Mouse (Mus musculus) urinary bladder, adult 2 months (tissue): ENCODE results near the gene Trim50. TPM values are rescaled to one million over a fixed set of nuclear protein-coding genes. Genes with fewer than 3 reads are reported as not detected.
"Not testable (repeated sequence)": the region's sequence is repeated elsewhere in the genome, so short reads cannot be mapped to it uniquely, and the experiment has no call there.

Experiments
- DNase-seq: peaks from one replicate; pipeline ENCODE4 v3.0.0; 2022; ENCODE audit warnings: low spot score
- polyA plus RNA-seq: library from polyadenylated mRNA; depleted of rRNA; stranded (reverse); fragments of >200 nt; gene quantifications from 2 replicates; pipeline ENCODE4 v1.2.3, GENCODE M21; 2012; rRNA removed

Trim50 gene
- not detected in 2 replicates for polyA plus RNA-seq

DNA sequence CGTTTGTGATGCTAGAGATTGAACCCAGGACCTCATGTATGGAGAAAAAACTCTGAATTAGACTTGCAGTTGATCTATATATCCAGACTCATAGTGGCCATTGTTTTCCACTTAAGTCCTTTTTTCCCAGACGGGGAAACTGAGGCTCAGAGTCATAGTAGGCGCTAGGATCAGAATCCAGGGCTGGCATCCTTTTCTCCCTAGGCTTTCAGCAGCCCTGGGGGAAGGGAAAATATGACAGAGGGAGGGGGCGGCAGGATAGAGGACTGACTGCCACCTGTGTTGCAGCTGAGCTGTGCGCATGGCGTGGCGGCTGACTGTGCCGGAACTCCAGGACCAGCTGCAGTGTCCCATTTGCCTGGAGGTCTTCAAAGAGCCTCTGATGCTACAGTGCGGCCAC, at the start of gene Trim50:
Gene Trim50, plus strand, starts transcription at position 301 of the 400 bp plus-strand sequence.
- DNase-seq: no peak

- no peak for DNase-seq
Measured at GRCm38 (mm10) chr5:135306321-135306965, 46.7 kb upstream of the Trim50 start.

- no peak for DNase-seq
Measured at GRCm38 (mm10) chr5:135316177-135316576, 36.9 kb upstream of the Trim50 start.

DNA sequence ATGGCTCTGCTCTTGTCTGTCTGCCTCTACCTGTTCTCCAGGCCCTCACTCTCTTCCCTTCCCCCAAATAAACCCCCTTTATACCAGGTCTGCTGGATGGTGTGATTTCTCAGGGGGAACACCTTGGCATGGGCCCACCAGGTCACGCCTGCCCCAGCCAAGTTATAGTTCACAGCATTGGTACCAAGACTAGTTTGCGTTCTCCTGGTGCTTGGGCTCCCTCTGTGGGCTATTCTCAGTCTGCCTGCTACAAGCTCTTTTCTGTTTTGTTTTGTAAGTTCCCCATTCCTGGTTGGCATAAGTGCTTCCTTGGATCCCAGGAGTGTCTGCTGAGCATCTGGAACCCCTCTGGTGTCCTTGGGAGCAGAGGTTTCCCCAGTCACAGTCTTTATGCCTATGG, 33.2 kb upstream of the Trim50 start:
- DNase-seq: no peak

DNA sequence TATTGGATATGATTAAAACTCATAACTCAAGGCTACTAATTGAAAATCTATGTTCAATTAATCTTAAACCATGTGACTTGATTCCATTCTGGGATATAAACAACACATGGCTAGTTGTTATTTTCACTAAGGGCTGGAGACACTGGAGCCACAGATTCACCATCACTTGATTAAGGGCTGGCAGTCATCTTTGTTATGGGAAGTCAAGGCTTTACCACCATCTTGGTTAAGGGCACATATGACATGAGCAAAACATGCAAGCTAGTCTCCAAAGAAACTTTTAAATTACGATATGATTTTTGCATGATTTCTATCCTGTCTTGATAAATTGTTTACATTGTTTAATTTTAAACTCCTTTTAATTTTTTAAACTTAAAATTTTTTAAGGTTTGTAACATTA, 30.9 kb upstream of the Trim50 start:
- DNase-seq: no peak

DNA sequence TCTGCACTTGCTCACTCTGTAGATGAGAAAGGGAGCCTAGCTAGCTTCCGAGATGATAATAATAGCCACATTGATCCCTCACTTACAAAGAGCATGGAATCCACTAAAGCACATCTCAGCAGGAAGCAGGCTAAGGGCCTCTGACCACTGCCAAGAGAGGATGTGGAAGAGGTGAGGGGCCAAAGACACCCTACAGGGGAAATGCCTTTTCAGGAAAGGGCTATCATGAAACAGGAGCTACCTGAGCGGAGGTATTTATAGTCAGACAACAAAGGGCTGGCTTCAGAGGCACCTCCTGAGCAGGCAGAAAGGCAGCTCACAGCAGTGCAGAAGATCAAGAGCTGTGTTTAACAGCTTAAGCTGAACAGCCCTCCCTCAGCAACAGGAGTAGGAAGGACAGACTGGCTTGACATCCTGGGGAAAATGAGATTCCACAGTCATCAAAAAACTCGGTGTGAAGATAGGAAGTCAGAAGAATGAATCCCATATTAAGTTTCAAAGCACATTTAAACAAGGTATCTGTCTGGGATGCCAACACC, 26.9 kb upstream of the Trim50 start:
- DNase-seq: no peak

GRCm38 (mm10) chr5:135329471-135329870, 23.6 kb upstream of the Trim50 start:
- no peak for DNase-seq

DNA sequence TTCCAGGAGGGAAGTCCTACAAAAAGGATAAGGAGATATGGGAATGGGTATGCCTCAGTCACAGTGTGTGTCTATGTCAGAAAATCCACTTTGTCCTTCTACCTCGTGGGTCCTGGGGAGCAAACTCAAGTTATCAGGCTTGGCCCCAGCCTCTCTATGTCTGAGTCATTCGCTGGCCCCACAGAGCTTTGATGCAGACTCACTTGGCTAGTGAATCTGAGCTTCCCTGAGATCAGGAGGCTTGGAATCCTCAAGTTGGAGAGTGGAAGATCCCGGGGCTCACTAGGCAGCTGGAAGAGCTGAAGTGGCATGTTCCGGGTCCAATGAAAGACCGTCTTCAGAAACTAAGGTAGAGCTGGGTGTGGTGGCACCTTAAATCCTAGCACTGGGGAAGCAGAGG, 22.9 kb upstream of the Trim50 start:
- no peak for DNase-seq

DNA sequence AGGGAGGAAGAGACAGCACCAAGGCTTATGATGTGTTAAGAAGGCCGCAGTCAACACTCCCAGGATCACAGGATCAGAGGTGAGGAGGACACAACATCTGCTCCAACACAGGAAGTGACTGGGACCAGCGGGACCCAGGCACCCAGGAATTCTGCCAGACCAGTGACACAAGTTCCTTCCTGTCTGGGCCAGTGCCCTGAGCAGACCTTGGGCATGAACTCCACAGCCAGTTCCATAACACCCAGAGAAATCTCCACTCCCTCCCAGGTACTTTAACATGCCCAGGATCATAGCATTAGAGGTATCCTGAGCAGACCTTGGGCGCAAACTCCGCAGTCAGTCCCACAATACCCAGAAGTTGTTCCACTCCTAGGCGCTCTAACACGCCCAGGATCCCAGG, 21.9 kb upstream of the Trim50 start:
- DNase-seq: no peak

- DNase-seq: no peak
Measured at GRCm38 (mm10) chr5:135337575-135337974, 15.5 kb upstream of the Trim50 start.

GRCm38 (mm10) chr5:135345989-135346388, 7.1 kb upstream of the Trim50 start:
- no peak for DNase-seq

- no peak for DNase-seq
Measured at GRCm38 (mm10) chr5:135346430-135346829, 6.7 kb upstream of the Trim50 start.

GRCm38 (mm10) chr5:135347511-135348011, 5.5 kb upstream of the Trim50 start:
- DNase-seq: no peak

DNA sequence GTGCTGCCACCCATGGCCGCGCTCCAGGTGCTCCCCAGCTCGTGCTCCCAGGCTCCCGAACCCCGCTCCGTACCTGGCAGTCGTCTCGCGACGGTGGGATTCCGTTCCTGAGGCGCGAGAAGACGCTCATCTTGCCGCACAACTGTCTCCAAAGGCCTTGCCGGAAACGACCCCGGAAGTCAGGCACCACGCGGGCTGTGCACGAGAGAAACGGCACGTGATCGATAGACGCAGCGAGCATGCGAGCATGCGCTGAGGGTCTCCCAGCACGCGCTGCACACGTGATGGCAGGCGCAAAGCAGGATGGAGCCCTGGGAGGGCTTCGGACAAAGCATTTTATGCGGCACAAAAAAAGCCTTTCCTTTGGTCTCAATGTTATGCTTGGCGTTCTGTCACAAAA, 3.2 kb upstream of the Trim50 start, which contains the start of gene Fkbp6:
Gene Fkbp6, minus strand, starts transcription at position 183 of the 400 bp plus-strand sequence.
- DNase-seq: no peak

DNA sequence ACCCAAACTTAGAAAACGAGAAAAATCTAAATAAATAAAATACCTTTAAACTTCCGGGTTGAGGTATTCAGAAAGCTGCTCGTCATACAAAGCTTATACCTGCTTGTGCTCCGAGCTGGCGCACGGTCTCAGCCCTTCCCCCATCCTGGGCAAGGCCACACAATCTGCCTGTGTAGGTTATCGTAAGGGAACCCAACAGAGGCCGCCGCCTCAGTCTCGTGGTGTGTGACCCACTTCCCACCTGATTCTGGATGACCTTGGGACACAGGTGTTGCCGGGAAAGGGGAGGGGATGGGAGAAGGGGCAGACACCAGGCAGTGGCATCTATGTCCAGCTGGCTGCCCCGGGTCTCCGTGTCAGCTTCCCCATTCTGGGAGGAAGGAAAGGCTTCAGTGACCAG, 1.5 kb upstream of the Trim50 start:
- DNase-seq: no peak

DNA sequence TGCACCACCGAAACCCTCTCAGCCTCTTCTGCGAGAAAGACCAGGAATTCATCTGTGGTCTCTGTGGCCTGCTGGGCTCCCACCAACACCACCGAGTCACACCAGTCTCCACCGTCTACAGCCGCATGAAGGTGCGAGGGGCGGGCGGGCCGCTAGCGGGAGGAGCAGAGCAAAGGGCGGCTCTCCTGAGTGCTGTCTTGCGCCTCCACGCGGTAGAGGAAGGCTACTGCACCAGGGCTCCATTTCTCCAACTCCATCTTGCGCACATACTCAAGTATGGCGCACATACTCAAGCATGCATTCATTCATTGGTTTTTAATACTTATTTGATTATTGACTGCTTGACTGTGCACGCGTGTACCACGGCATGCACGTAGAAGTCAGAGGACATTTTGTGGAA, 469 bp downstream of the Trim50 start:
- no peak for DNase-seq

DNA sequence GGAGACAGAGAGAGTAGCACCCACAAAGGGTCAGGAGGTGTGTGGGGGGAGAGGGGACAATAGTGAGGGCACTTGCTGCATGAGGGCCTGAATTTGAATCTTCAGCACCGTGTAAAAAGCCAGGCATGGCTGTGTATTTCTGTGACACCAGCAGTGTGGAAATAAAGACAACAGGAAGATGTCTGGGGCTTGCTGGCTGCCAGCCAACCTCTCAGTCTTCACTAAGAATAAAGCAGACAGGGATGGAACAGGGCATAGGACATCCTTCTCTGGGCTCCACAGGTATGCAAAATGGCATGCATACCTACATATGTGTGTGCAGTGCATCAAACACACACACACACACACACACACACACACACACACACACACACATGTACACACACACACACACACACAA, 3.0 kb downstream of the Trim50 start:
- no peak for DNase-seq

DNA sequence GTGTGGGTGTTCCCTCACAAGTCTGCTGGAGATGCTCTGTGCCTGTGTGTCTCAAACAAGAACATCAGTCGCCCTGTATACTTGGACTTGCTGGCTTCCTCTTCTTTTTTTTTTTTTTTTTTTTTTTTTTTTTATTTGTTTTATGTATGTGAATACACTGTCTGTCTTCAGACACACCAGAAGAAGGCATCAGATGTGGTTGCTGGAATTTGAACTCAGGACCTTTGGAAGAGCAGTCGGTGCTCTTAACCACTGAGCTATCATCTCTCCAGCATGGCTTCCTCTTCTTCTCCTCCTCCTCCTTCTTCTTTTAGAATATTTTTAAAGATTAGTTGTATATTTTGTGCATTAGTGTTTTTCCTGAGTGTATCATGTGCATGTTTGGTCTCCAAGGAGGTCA, 4.5 kb downstream of the Trim50 start:
- no peak for DNase-seq

DNA sequence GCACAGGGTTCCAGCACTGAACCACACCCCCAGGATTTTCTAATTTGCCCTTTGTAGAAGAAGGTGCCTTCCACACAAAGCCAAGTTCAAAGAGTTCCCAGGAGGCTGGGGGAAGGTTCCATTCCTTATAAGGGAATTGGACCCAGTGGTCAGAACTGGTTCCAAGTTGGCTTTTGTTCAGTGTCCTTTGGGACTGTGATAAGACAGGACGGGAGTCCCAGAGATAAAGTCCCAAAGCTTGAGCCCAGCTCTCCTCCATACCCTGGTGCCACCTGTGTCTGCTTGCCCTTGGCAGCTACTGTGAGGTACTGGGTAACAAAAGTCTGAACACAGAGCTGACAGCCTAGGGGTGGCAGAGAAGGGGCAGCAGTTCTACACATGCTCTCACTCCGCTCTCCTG, 6.7 kb downstream of the Trim50 start:
- DNase-seq: no peak

DNA sequence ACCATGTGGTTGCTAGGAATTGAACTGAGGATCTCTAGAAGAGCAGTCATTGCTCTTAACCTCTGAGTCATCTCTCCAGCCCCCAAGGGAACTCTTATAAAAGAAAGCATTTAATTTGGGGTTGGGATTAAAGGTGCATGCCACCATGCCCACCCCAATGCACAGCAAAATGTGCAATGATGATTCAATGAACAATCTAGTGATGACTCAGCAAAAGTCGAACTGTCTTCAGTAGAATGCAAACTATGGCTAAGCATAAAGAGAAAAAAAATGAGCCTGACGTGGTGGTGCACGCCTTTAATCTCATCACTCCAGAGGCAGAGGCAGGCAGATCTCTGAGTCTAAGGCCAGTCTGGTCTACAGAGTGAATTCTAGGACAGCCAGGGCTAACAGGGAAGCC, 9.5 kb downstream of the Trim50 start:
- DNase-seq: no peak

- no peak for DNase-seq
Measured at GRCm38 (mm10) chr5:135363540-135363939, 10.4 kb downstream of the Trim50 start.

GRCm38 (mm10) chr5:135367841-135368240, 14.7 kb downstream of the Trim50 start:
- no peak for DNase-seq

DNA sequence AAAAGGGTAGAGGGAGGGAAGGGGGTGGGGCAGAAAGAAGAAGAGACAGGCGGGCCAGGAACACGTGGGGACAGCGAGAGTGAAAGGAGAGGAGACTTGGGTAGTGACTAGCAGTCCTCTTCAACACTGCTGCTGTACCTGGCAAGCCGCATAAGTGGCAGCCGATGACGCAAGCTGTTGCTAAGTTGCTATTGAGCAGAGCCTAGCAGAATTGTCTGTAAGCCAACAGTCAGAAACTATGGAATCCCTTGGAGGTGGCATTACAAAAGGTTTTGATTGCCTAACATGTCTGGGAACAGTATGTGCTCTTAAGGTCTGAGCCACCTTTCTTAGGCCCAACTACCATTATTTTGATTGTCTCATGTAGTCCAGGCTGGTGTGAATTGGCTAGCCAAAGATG, 15.2 kb downstream of the Trim50 start:
- no peak for DNase-seq

DNA sequence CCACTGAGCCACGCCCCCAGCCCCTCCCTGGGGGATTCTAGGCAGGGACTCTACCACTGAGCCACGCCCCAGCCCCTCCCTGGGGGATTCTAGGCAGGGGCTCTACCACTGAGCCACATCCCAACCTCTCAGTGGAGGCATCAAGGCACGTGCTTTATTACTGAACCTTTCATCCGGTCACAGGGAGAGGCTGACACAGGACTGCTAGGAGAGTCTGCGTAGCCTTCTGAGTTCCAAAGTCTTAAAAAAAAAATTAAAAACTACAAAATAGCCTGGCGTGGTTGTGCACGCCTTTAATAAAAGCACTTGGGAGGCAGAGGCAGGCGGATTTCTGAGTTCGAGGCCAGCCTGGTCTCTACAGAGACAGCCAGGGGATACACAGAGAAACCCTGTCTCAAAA, 16.1 kb downstream of the Trim50 start:
- DNase-seq: not testable (repeated sequence)
